Mouse (Mus musculus): ENCODE data around the gene Tmem91.

The Tmem91 gene

DNA sequence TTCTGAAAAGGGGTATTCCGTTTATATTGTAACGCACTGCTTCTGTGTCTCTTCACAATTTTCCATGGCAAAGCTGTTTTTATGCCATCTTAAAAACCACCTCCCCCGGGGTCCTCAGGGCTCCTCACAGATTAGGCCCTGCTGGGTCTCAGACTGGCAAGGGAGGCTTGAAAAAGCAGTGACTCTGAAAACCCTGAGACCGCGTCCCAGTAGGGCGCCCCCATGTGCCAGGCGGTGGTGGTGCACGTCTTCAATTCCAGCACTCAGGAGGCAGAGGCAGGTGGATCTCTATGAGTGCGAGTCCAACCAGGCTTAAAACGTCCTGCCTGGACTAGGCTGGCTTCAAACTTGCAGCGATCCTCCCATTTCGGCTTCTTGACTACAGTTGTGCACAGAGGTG, 25.8 kb upstream of the Tmem91 start:
- no peak for DNase-seq (ENCODE audit: low spot score in 2 of 2)

DNA sequence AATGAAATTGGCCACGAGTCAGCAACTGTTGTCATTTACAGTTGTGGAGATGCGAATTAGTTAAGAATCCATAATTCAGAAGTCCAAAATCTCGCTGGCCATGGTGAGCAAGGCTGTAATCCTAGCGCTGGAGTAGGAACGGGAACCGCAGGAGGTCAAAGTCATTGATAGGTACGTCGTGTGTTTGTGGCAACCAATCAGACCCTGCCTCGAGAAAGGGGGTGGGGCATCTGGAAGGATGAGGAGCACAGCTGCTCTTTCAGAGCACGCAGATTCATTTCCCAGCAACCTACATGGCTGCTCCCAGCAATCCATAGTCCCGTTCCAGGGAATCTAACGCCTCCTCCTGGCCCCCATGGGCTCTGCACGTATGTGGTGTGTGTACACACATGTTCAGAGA, 24.9 kb upstream of the Tmem91 start:
- no peak for DNase-seq (ENCODE audit: low spot score in 2 of 2)

DNA sequence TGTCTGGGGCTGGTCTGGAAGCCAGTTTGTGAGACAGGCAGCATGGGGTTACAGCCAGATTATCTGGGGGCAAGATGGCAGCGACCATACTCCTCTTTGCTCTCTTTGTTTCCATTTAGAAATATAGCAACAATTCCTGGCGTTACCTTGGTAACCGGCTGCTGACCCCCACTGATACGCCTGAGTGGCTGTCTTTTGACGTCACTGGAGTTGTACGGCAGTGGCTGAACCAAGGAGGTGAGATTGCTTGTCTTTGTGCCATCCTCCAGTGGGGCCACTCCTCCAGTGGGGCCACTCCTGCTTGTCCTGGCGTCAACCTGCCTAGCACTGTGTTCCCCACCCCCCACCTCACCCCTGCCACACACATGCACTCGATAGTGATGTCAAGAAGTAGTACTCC, 19.1 kb upstream of the Tmem91 start:
- DNase-seq (ENCODE audit: low spot score in 2 of 2), result no peak

DNA sequence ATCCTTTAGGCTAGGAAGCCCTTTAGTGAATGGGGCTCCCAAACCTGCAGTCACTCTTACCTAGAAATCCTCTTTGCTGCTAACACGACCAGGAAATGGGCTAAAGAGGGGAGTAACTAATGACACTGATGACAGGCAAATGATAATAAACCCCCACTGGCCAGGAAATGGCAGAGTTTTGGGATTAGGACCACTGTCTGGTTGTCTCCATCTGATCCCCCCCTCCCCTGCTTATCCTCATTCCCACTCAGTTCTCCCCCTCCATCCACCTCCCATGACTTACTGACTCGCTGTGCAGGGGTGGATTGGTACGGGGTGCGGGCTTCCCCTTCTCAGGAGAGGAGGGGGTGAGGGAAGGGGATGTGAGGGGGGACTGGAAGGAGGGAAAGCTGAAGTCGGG, 15.1 kb upstream of the Tmem91 start:
- DNase-seq (ENCODE audit: low spot score in 2 of 2), result no peak

DNA sequence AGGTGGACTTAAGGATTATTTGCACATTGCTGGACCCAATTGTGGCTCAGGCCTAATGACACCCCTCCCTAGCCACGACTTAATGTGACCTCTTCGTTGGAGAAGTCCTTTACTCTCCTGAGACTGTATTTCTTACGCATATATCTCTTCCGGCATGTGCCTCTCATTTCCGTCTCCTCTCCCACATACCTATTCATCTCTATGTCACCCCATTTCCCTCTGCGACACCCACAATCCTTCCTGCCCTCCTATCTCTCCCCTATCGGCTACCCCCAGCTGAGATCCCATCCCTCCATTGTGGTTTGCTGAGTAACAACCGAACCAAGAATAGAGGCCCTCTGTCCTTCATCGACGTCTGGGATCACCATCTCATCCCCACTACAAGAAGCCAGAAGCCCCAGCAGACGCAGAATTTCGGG, 14.6 kb upstream of the Tmem91 start:
- DNase-seq (ENCODE audit: low spot score in 2 of 2), result no peak

DNA sequence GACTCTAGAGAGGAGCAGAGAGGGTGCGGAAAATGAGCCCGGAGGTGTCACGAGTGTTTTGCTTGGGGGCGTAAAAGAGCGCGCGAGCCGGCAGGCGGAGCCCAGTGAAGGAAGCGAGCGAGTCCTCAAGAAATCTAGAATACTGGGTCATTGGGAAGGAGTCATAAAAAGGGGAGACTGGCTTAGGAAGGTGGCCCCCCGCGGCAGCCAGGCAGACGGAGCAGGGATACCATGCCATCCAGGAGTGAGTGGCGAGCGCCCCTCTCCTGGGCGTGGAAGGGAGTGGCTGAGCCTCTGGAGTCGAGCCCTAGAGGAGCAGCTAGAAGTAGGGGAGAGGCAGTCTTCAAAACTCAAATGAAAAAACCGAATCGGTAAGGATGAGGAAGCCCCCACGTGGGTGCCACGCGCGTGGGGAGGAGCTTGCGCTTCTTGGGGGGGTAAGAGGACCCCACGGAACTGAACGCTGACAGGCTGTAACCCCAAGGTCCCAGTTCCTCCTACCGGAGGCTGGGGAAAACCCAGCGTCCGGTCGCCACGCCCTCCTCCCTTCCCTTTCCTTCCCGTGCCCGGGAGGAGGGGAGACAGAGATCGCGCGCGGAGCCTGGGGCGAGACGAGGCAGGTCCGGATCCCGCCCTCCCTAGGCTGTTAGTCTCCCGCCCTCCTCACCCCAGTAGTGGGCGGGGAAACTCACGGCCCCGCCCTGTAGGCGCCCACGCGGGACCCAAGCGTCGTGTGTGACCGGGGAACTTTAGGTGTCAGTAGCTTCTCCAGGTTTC, 14.0 kb upstream of the Tmem91 start:
- peak; percentile 86 to 91 for DNase-seq (ENCODE audit: low spot score in 2 of 2)

DNA sequence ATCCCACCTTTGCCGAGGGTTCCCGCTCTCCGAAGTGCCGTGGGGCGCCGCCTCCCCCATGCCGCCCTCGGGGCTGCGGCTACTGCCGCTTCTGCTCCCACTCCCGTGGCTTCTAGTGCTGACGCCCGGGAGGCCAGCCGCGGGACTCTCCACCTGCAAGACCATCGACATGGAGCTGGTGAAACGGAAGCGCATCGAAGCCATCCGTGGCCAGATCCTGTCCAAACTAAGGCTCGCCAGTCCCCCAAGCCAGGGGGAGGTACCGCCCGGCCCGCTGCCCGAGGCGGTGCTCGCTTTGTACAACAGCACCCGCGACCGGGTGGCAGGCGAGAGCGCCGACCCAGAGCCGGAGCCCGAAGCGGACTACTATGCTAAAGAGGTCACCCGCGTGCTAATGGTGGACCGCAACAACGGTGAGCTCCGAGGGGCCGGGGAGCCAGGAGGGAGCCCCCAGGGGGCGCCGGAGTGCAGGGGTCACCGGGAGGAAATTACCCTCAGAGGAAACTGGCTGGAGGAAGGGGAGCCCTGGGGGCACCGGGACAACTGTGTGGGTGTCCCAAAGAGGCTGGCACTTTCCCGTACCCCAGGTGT, 12.9 kb upstream of the Tmem91 start:
- peak in 1 of 2 experiments; percentile 68 for DNase-seq (ENCODE audit: low spot score in 2 of 2)

DNA sequence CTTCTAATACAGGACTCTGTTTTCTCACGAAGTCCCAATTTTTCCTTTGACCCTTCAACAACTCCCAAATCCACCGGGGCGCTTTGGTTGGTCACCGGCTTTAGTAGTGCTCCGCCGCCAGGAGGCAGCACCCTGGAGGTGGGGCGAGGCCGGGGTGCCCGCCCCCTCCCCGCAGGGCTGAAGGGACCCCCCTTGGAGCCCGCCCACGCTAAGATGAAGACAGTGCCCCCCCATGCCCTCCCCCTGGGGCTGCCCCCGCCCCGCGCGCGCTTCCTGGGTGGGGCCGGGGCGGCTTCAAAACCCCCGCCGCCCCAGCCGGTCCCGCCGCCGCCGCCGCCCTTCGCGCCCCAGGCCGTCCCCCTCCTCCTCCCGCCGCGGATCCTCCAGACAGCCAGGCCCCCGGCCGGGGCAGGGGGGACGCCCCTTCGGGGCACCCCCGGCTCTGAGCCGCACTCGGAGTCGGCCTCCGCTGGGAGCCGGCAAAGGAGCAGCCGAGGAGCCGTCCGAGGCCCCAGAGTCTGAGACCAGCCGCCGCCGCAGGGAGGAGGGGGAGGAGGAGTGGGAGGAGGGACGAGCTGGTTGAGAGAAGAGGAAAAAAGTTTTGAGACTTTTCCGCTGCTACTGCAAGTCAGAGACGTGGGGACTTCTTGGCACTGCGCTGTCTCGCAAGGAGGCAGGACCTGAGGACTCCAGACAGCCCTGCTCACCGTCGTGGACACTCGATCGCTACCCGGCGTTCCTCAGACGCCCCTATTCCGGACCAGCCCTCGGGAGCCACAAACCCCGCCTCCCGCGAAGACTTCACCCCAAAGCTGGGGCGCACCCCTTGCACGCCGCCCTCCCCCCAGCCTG, 11.9 kb upstream of the Tmem91 start, which contains the start of gene Tgfb1:
TSS of gene Tgfb1 (plus strand) at position 323 of the 852 bp plus-strand sequence.
- DNase-seq (ENCODE audit: low spot score in 2 of 2), result peak; percentile 81 to 83

DNA sequence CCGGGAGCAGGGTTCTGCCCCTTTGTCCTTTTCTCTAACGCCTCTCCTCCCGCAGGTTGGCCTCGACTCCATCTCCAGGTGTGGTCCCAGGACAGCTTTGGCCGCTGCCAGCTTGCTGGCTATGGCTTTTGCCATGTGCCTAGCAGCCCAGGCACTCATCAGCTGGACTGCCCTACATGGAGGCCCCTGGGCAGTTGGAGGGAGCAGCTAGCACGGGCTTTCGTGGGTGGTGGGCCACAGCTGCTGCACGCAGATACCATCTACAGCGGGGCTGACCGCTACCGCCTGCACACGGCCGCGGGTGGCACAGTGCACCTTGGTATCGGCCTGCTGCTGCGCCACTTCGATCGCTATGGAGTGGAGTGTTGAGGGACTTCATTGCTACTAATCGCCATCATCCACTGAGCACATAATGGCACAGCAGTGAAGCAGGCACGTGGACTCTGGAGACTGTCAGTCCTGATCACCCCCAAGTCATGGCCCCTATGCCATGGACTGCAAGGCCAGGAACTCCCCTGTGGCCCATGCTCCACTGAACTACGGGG, 11.0 kb upstream of the Tmem91 start:
- no peak for DNase-seq (ENCODE audit: low spot score in 2 of 2)

DNA sequence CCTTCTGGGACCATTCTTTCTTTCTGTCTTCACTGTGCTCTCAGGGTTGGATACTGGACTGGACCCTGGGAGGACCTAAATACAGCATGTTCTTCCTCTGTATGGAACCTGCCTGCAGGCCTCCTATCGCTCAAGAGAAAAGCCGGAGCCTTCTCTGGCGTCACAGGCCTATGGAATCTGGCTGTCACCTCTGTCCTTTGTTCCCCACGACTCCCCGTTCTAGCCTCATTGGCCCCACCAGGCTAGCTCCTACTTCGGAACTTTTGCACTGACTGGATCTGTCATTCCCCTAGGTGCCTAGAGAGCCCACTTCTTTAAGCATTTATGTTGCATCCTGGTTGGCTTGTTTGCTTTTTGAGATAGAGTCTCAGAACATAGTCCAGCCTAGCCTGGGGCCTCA, 9.7 kb upstream of the Tmem91 start:
- no peak for DNase-seq (ENCODE audit: low spot score in 2 of 2)

DNA sequence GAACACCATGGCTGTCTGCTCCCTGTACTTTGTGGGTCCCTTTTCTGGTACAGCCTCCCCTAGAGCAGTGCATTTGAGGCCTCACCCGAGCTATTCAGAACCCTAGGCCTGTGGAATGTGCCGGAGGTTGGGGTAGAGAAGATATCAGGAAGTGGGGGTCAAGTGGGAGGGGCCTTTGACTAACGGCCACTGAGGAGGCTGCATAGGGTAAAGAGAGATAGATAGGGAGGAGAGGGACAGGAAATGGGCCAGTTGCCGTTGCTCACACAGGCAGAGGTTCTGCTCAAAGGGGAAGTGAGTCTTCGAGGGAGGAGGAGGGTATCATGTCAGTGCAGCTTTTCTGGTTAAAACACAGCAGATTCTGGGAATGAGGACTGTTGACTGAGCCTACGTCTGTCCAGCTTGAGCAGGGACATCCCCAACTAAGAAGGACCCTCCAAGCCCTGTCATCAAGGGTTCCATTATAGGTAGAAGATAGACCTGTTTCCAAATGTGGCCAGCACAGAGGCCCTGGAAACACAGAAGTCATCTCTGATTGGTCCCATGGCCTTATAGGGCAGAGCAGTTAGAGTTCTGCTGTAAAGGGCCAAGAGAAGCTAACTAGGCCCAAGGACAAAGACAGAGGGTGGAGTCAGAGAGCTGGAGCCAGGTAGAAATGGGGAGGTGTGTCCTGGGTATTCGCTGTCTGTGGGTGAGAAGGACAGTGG, 8.7 kb upstream of the Tmem91 start:
- DNase-seq (ENCODE audit: low spot score in 2 of 2), result peak in 1 of 2 experiments; percentile 58

DNA sequence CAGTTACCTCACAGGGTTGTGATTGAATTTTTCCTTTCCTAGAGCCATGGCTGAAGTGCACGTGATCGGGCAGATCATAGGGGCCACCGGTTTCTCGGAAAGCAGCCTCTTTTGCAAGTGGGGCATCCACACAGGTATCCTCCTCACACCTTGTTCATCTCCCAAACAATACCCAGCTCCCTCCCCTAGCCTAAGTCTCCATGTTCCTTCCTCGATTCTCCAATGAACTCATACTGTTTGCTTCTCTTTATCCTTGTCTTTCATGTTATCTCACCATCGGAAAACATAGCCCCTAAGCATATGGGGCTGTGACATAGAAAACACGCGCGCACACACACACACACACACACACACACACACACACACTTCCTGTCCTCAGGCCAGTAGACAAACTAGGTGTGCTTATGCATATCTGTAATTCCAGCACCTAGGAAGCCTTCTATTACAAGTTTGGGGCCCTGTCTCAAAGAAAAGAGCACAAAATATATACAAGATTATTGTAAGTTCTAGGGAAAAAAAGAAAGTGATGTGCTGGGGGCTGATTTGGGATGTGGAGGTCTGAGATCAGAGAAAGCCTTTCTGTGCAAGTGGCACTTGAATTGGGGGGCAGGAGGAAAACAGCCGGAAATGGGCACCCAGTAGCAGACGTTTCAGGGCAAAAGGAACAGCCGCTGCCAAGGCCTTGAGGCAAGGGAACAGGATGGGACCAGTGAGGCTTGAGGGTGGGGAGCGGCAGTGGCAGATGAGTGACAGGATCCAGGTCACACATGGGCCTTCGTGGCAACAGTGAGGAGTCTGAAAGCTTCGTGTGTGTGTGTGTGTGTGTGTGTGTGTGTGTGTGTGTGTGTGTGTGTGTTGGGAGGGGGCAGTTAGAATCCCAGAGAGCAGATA, 6.6 kb upstream of the Tmem91 start:
- no peak for DNase-seq (ENCODE audit: low spot score in 2 of 2)

DNA sequence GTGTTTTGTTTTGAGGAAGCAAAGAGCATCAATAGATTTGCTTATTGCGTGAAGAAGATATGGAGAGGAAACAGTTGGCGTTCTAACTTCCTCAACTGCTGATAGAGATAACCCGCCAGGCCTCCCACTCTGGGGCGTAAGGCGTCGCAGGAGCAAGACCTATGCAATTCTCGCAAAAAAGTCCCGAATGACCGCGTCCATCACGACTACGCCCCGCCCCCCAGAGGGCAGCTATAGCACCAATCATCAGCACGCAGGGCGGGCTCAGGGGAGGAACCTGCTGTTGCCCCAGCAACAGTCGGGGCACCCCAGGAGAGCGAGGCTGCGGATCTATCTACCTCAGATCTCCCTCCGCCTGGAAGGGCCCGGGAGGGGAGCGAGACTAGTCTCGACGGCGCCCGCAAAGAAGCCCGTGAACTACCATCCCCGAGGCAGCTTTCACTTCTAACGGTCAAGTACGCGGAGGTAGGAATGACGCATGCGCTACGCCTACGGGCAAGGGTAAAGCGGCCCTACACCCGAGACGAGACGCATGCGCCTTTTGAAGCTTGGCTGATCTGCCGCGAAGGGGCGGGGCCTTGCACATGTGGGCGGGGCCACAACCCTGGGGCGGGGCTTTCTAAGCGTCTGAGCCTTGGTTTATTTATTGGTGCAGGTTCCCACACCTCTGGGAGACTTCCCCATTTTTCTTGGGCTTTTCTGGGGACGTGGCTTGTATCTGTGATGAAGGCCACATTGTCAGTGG, 5.7 kb upstream of the Tmem91 start, which contains the start of gene B9d2:
TSS of gene B9d2 (plus strand) at position 267 of the 745 bp plus-strand sequence.
- DNase-seq (ENCODE audit: low spot score in 2 of 2), result peak; percentile 97 to 98

DNA sequence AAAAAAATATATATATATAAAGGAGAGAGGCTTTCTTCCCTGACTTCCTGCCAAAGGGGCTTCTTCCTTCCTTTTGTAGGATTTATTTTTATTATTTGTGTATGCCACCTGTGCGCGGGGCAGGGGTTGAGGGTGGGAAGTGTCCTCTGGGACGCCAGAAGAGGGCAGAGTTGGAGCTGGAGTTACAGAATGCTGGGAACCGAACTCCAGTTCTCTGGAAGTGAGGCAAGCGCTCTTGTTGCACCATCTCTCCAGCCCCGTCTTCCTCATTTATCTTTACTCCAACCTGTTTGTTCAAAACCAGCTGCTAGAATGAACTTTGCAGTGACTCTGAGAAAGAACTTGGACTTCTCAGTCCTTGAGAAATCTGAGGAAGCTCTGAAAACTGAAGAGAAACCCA, 5.0 kb upstream of the Tmem91 start:
- DNase-seq (ENCODE audit: low spot score in 2 of 2), result no peak

DNA sequence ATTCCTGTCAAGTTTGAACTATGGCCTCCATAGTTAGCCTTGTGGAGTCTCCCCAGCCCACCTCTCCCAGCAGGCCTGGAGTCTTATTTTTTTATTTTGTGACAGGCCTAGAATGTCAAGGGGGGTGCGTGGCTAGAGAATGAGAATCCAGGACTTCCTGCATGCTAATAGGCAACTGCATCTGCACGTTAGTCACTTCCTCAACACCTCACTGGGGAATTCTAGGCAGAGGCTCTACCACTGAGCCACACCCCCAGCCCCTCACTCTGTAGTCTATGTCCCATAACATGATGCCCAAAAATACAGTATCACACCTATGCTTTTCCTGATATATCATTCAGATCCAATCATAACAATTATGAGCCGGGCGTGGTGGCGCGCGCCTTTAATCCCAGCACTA, 2.0 kb upstream of the Tmem91 start:
- DNase-seq (ENCODE audit: low spot score in 2 of 2), result no peak

DNA sequence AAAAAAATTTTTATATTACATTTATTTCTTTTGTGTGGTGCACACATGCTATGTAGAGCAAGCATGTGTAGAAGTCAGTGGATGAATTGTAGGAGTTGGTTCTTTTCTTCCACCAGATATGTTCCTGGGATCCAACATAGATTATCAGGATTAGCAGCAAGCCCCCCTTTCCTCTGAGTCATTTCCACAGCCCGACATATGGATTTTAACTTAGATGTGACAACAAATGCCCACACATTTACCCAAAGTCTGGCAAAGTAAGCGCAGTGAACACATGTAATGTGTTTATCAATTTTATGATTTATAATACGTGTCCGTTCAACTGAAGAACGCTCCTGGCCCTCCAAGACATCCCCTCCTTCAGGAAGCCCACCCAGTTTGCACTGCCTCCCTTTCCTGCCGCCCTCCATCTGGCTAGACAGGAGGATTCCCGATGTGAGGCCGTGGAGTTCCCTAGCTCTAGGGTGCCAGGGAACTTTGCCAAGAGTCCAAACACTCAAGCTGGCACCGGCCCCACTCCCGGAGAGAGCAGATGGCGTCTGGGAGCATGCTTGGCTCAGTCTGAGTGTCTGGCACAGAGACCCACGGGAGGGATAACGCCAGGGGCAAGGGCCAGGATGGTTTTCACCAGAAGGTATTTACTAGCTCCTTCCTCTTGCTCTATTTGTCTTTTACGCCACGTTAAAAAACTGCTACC, 1.3 kb upstream of the Tmem91 start:
- DNase-seq (ENCODE audit: low spot score in 2 of 2), result peak; percentile 80 to 88

DNA sequence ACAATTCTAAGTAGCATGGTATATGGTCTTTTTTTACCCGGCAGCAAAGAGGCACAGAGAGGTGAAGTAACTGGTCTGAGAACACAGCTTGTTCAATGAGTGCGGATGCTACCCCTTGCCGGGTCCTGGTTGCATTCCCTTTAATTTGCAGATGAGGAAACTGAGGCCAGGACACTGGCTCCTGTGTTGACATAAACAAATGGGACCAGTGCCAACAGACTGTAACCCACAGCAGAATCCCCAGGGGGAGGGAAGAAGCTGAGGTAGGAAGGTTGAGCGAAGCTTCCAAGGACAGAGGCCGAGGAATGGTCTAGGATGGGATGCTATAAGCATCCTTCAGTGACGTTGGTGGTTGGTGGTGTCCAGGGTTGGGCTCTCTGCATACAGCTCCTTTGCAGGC, 439 bp upstream of the Tmem91 start:
- DNase-seq (ENCODE audit: low spot score in 2 of 2), result no peak

DNA sequence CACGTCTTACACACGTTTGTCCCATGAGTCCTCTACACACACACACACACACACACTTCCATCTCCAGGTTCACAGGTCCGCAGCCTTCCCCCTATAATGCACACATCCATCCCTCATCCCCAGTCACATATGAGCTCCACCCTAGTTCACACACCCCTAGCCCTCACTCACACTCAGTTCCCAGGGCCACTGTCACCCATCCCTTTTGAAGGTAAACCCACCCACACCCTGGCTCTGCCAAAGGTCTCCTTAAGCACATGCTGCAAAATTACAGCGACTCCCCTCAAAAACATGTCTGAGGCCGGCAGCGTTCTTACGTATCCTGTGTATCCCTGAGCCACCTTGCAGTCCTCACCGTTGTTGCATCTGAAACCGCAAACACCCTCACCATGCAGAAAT, 669 bp downstream of the Tmem91 start:
- no peak for DNase-seq (ENCODE audit: low spot score in 2 of 2)

DNA sequence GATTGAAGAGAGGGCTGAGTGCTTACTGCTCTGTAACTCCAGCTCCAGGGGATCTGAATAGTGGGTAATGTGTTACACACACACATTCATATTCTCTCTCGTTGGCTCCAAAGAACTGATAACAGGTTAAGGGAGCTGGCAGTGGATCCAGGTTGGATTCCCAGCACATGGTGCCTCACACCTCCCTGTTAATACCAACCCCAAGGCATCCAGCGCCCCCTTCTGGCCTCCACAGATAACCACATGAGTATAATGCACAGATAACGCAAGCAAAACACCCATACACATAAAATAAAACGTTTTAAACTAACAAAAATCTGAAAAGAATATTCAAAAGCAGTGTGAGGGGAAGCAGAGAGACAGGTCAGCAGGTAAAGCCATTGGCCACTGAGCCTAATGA, 2.5 kb downstream of the Tmem91 start:
- DNase-seq (ENCODE audit: low spot score in 2 of 2), result no peak

Data from heart, adult 9 months (tissue).